Mouse (Mus musculus) erythroblast, embryonic 14.5 days (primary cell): Measurements from ENCODE around the gene Pappa.

Experiments used
- GATA1 ChIP-seq: IDR thresholded peaks from 2 replicates; pipeline ENCODE4 v1.6.1; 2012; ENCODE audit warnings: low read length, inconsistent platforms, mixed read lengths
- TAL1 ChIP-seq: IDR thresholded peaks from 3 replicates; pipeline ENCODE4 v1.6.1; 2012; ENCODE audit warnings: low read length, inconsistent platforms, mixed read lengths

GRCm38 (mm10) chr4:65122841-65123240, 1.1 kb upstream of the Pappa start:
- TF ChIP-seq GATA1 (no peak), TAL1 (no peak)
